Mouse (Mus musculus) cerebellum, adult 2 months (tissue): ENCODE data around the gene Sema5b. TPM values are rescaled to one million over a fixed set of nuclear protein-coding genes. Genes with fewer than 3 reads are reported as not detected.

Source experiments
- DNase-seq, 2 experiments: peaks; one replicate each; pipeline ENCODE4 v3.0.0; 2021
- H3K27ac ChIP-seq: fragments of 200-500 bp; 2 replicates; pipeline ENCODE4 v1.5.1; 2012; ENCODE audit warnings: low read length, control low read depth, inconsistent platforms; ENCODE audit not compliant: insufficient read depth
- H3K27me3 ChIP-seq: fragments of 200-500 bp; 2 replicates; pipeline ENCODE4 v1.6.1; 2012; ENCODE audit warnings: inconsistent platforms, mild to moderate bottlenecking, low read length, moderate library complexity; ENCODE audit not compliant: control insufficient read depth, insufficient read depth
- H3K4me1 ChIP-seq: fragments of 200-500 bp; 2 replicates; pipeline ENCODE4 v1.6.1; 2011; ENCODE audit warnings: low read length; ENCODE audit not compliant: control insufficient read depth, insufficient read depth
- H3K4me3 ChIP-seq: fragments of 200-500 bp; replicated peaks from 2 replicates; pipeline ENCODE3; 2011; ENCODE audit warnings: mild to moderate bottlenecking, low read depth, low read length, control low read depth; ENCODE audit not compliant: insufficient read depth
- CTCF ChIP-seq: fragments of 200-500 bp; IDR thresholded peaks from 2 replicates; pipeline ENCODE4 v1.5.1; 2011; ENCODE audit warnings: low read depth, mild to moderate bottlenecking, control low read depth, low read length, moderate library complexity, borderline replicate concordance; ENCODE audit not compliant: insufficient read depth
- POLR2A ChIP-seq: fragments of 200-500 bp; IDR thresholded peaks from 2 replicates; pipeline ENCODE4 v1.6.1; 2011; ENCODE audit warnings: low read length, control low read depth, borderline replicate concordance; ENCODE audit not compliant: insufficient read depth
- WGBS: fragments of 180-500 bp; shearing (Covaris S2); methylation state at CpG from one replicate; pipeline ENCODE4 v1.1.7; 2018; 5-methylcytosine and 5-hydroxymethylcytosine counted together
- polyA plus RNA-seq: library from polyadenylated mRNA; depleted of rRNA; stranded (reverse); fragments of >200 nt; gene quantifications from 2 replicates; pipeline ENCODE4 v1.2.3, GENCODE M21; 2012

Sema5b gene
- polyA plus RNA-seq, 1 experiment: 13.5 TPM

GRCm38 (mm10) chr16:35601426-35601825 is 60.5 kb downstream of the Sema5b start:
- TF ChIP-seq POLR2A (no peak), CTCF (no peak)
- WGBS: 96% methylated on average over 6 of the region's 6 CpGs
- H3K27ac ChIP-seq: no peak overlapping the region
- H3K4me3 ChIP-seq: no peak overlapping the region
- H3K4me1 ChIP-seq: peaks cover 25% of the 10 kb centered on the region
- H3K27me3 ChIP-seq: no peaks in the 10 kb centered on the region; the same call in 1 of the 2 replicates
- no peak for DNase-seq

GRCm38 (mm10) chr16:35602529-35602928 is 61.6 kb downstream of the Sema5b start:
- no peak for DNase-seq
- Histone ChIP-seq H3K4me1 (peaks cover 20% of the 10 kb centered on the region), H3K27ac (no peak overlapping the region), H3K27me3 (no peaks in the 10 kb centered on the region; the same call in 1 of the 2 replicates), H3K4me3 (no peak overlapping the region)
- 73% methylated on average over 9 of the region's 9 CpGs for WGBS
- TF ChIP-seq POLR2A (no peak), CTCF (no peak)

GRCm38 (mm10) chr16:35603729-35604522 is 63.0 kb downstream of the Sema5b start:
- TF ChIP-seq CTCF: no peak
- TF ChIP-seq POLR2A: no peak
- Histone ChIP-seq H3K4me3 (no peak overlapping the region), H3K4me1 (peaks cover 20% of the 10 kb centered on the region), H3K27me3 (no peaks in the 10 kb centered on the region; the same call in 1 of the 2 replicates), H3K27ac (no peak overlapping the region)
- WGBS: 45% methylated on average over 20 of the region's 20 CpGs
- no peak for DNase-seq

GRCm38 (mm10) chr16:35607250-35607649 is 66.3 kb downstream of the Sema5b start:
- no peaks in the 10 kb centered on the region; the same call in 1 of the 2 replicates for H3K27me3 ChIP-seq
- H3K4me3 ChIP-seq: no peak overlapping the region
- TF ChIP-seq CTCF (no peak), POLR2A (no peak)
- no peak overlapping the region for H3K27ac ChIP-seq
- DNase-seq: no peak
- 67% methylated on average over 3 of the region's 3 CpGs for WGBS
- no peaks in the 10 kb centered on the region for H3K4me1 ChIP-seq

- 73% methylated on average over 3 of the region's 3 CpGs for WGBS
- Histone ChIP-seq H3K27ac (no peak overlapping the region), H3K27me3 (no peaks in the 10 kb centered on the region; the same call in 1 of the 2 replicates), H3K4me1 (no peaks in the 10 kb centered on the region), H3K4me3 (no peak overlapping the region)
- TF ChIP-seq POLR2A: no peak
- no peak for TF ChIP-seq CTCF
- DNase-seq: no peak
Measured at GRCm38 (mm10) chr16:35608244-35608643, 67.3 kb downstream of the Sema5b start.

- DNase-seq: no peak
- no peaks in the 10 kb centered on the region for H3K27me3 ChIP-seq
- H3K4me1 ChIP-seq: peaks cover 6% of the 10 kb centered on the region
- TF ChIP-seq CTCF (no peak), POLR2A (no peak)
- H3K27ac ChIP-seq: no peak overlapping the region
- WGBS: 88% methylated on average over 6 of the region's 6 CpGs
- H3K4me3 ChIP-seq: no peak overlapping the region
Measured at GRCm38 (mm10) chr16:35609561-35609960, 68.6 kb downstream of the Sema5b start.

- Histone ChIP-seq H3K27ac (no peak overlapping the region), H3K4me1 (peaks cover 8% of the 10 kb centered on the region), H3K27me3 (no peaks in the 10 kb centered on the region), H3K4me3 (no peak overlapping the region)
- peak; percentile 50 to 55 for DNase-seq
- 33% methylated on average over 17 of the region's 17 CpGs for WGBS
- TF ChIP-seq POLR2A: no peak
- TF ChIP-seq CTCF: no peak
Measured at GRCm38 (mm10) chr16:35613851-35614804, 73.2 kb downstream of the Sema5b start.
